Mouse (Mus musculus) forebrain, embryonic 15.5 days (tissue): ENCODE measurements around the gene Jmjd1c. TPM values are rescaled to one million over a fixed set of nuclear protein-coding genes. Genes with fewer than 3 reads are reported as not detected.

Source experiments
- ATAC-seq: fragments of 200-750 bp; cut with Nextera tagmentation; replicated peaks from 2 replicates; pipeline ENCODE4 v1.8.0; 2017; ENCODE audit warnings: mild to moderate bottlenecking, moderate TSS enrichment, moderate library complexity
- H3K27ac ChIP-seq: fragments of 300-500 bp; sonication (generic); replicated peaks from 2 replicates; pipeline ENCODE4 v1.5.1; 2015; ENCODE audit warnings: mild to moderate bottlenecking, inconsistent platforms
- H3K27me3 ChIP-seq: fragments of 300-500 bp; sonication (generic); 2 replicates; pipeline ENCODE4 v1.6.1; 2015; ENCODE audit warnings: inconsistent platforms
- H3K36me3 ChIP-seq: fragments of 300-500 bp; sonication (generic); 2 replicates; pipeline ENCODE4 v1.6.1; 2015; ENCODE audit warnings: mild to moderate bottlenecking, inconsistent platforms
- H3K4me1 ChIP-seq: fragments of 300-500 bp; sonication (generic); 2 replicates; pipeline ENCODE4 v1.6.1; 2015; ENCODE audit warnings: inconsistent platforms
- H3K4me2 ChIP-seq: fragments of 300-500 bp; sonication (generic); replicated peaks from 2 replicates; pipeline ENCODE4 v1.6.1; 2015; ENCODE audit warnings: mild to moderate bottlenecking, inconsistent platforms
- H3K4me3 ChIP-seq: fragments of 300-500 bp; sonication (generic); 2 replicates; pipeline ENCODE4 v1.5.1; 2015; ENCODE audit warnings: mild to moderate bottlenecking, inconsistent platforms
- H3K9ac ChIP-seq: fragments of 300-500 bp; sonication (generic); replicated peaks from 2 replicates; pipeline ENCODE4 v1.6.1; 2015; ENCODE audit warnings: mild to moderate bottlenecking, inconsistent platforms
- H3K9me3 ChIP-seq: fragments of 300-500 bp; sonication (generic); 2 replicates; pipeline ENCODE4 v1.6.1; 2016; ENCODE audit warnings: inconsistent platforms
- WGBS: fragments of 180-500 bp; shearing (Covaris S2); methylation state at CpG from one replicate; pipeline ENCODE4 v1.1.7; 2015; ENCODE audit warnings: mixed read lengths; 5-methylcytosine and 5-hydroxymethylcytosine counted together
- polyA plus RNA-seq: library from polyadenylated mRNA; unstranded; fragments of >200 nt; fragmentation: Nextera tagmentation; extraction: Ambion mirVana; gene quantifications from 2 replicates; pipeline ENCODE4 v1.2.1, GENCODE M21; 2015

The Jmjd1c gene
- polyA plus RNA-seq, 1 experiment from 2014 or later = 64.1 TPM

- Histone ChIP-seq H3K9ac (peak within 1 kb of the TSS; percentile 96), H3K4me3 (peak within 1 kb of the TSS; percentile 99), H3K27ac (peak within 1 kb of the TSS; percentile 100), H3K27me3 (no peaks in the 10 kb centered on the region), H3K4me1 (peaks cover 47% of the 10 kb centered on the region), H3K36me3 (no peaks in the 10 kb centered on the region), H3K4me2 (peak within 1 kb of the TSS; percentile 72), H3K9me3 (no peaks in the 10 kb centered on the region)
- peak; percentile 83 for ATAC-seq
- WGBS = under 1% methylated on average over 85 of the region's 97 CpGs
Observed at GRCm38 (mm10) chr10:67096621-67097436, 904 bp downstream of the Jmjd1c start, which contains the start of gene Reep3. TSS of gene Reep3 (minus strand) at chr10:67096945.

DNA sequence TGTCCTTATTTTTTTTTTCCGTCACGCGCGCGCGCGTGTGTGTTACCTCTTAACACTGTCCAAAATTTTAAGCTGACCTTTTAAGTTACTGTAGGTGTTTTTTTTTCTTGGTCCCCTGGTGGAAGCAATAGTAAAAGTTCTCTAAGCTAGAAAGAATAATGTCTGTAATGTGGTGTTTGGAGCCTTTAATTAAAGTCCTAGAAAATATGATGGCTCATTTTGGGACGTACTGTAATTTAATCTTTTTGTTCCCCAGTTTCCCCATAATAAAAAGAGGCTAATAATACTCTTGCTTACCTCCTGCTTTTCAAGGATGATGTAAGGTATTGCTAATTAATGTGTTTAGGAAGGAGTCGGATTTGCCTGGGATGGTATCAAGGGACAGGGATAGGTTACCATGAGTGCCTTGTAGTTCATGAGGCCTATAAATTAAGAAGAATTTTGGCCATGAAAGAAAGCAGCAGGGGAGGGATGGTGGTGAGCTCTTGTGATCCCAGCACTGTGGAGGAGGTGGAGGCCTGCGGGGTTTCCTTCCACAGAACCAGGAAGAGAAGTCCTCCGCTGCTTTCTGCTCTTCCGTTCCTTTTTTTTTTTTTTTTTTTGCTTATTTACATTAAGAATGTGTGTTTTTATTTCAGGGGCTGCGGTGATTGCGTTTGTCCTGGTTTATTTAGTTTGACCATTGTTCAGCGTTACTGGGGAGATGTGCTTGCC, 1.7 kb downstream of the Jmjd1c start:
- H3K27me3 ChIP-seq = no peaks in the 10 kb centered on the region
- H3K27ac ChIP-seq = peak overlapping the region; percentile 100
- peak overlapping the region; percentile 72 for H3K4me2 ChIP-seq
- H3K9me3 ChIP-seq = no peaks in the 10 kb centered on the region
- no peak for ATAC-seq
- WGBS = 1% methylated on average over 15 of the region's 15 CpGs
- no peaks in the 10 kb centered on the region for H3K36me3 ChIP-seq
- peak overlapping the region; percentile 96 for H3K9ac ChIP-seq
- peak overlapping the region; percentile 99 for H3K4me3 ChIP-seq
- peaks cover 48% of the 10 kb centered on the region for H3K4me1 ChIP-seq

DNA sequence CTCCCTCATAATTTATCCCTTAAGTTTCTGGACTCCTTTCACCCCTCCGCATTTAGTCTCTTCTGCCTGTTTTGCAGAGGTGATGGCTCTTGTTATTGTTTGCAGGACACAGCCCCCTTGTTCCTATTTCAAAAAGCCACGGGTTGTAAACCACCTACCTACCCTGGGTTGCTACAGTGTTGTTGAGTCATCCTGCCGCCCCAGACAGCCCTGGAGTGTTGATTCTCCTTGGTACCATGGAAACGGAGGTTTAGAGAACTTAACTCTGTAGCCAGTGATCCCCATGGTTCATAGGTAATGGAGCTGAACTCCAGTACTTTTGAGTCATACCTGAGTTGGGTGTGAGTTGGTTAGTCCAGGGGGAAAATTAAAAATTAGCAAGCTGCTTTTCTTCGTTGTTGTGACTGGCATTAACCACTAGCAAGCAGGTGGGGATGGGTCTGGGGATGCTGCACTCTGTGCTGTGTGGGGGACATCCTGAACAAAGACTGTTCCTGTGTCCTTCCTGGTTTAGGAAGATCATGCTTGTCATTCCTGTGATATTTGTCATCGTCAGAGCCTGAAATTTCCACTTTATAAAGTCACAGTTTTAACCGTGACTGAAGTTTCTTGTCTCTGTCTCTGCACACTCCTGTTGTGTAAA, 2.6 kb downstream of the Jmjd1c start:
- peaks cover 55% of the 10 kb centered on the region for H3K4me1 ChIP-seq
- 16% methylated on average over 7 of the region's 7 CpGs for WGBS
- ATAC-seq = no peak
- no peaks in the 10 kb centered on the region for H3K36me3 ChIP-seq
- H3K9ac ChIP-seq = peak overlapping the region; percentile 96
- no peaks in the 10 kb centered on the region for H3K27me3 ChIP-seq
- H3K27ac ChIP-seq = no peak overlapping the region
- peak overlapping the region; percentile 72 for H3K4me2 ChIP-seq
- H3K4me3 ChIP-seq = peak overlapping the region; percentile 99
- H3K9me3 ChIP-seq = no peaks in the 10 kb centered on the region

DNA sequence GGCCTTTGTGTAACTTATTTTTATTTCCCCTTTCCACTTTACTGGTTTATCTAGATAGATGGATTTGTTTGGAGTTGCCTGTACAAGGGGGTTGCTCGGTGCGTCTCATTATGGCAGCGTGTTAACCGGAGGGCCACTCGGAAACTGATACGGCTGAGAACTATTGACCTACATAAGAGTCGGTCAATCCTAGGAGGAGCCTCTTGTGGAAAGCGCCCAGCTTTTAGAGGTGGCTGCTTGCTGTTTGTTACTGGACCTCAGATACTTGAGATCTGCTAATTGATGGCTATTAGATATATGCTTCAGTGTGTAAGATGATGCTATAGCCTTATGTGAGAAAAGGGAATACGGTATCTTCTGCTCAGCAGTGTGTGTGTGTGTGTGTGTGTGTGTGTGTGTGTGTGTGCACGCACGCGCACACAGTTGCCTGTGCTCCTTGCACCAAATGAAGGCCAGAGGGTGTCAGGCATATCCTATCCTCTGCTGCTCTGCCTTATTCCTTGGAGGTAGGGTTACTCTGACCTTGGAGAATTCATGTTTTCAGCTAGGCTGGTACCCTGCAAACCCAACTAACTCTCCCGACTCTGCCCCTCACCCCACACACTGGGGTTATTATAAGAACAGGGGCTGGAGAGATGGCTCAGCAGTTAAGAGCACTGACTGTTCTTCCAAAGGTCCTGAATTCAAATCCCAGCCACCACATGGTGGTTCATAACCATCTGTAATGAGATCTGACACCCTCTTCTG, 3.4 kb downstream of the Jmjd1c start:
- Histone ChIP-seq H3K27ac (no peak overlapping the region), H3K9me3 (no peaks in the 10 kb centered on the region), H3K36me3 (no peaks in the 10 kb centered on the region), H3K9ac (0 out of 2 replicates have a peak overlapping the region, but pooled peaks have one; percentile 96), H3K27me3 (no peaks in the 10 kb centered on the region), H3K4me2 (peak overlapping the region; percentile 72), H3K4me3 (peak overlapping the region; percentile 99; the same call in 1 of the 2 replicates), H3K4me1 (peaks cover 63% of the 10 kb centered on the region)
- no peak for ATAC-seq
- WGBS = 60% methylated on average over 13 of the region's 13 CpGs

GRCm38 (mm10) chr10:67100011-67100661, 4.2 kb downstream of the Jmjd1c start:
- Histone ChIP-seq H3K27ac (no peak overlapping the region), H3K27me3 (no peaks in the 10 kb centered on the region), H3K4me1 (peaks cover 65% of the 10 kb centered on the region), H3K36me3 (no peaks in the 10 kb centered on the region), H3K4me3 (no peak overlapping the region), H3K9ac (no peak overlapping the region), H3K9me3 (no peaks in the 10 kb centered on the region), H3K4me2 (no peak overlapping the region)
- 30% methylated on average over 7 of the region's 7 CpGs for WGBS
- ATAC-seq = no peak

DNA sequence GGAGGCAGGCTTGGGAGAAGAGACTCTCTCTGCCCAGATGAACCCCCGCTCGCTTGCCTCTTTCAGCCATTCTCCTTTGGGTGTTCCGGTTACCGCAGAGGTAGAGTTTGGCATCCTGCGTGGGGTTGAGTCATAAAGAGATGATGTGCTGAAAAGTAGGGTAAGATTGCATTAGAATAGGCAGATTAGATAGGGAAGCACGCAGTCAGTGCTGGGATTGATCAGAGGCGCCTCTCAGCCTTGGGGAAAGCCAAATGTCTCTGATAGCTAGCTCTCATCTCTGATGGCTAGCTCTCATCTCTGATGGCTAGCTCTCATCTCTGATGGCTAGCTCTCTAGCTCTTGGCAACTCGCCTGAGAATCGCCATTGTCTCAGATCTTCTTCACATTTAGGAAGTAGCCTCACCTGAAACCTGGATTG, 4.9 kb downstream of the Jmjd1c start:
- WGBS = 66% methylated on average over 9 of the region's 9 CpGs
- no peak overlapping the region for H3K27ac ChIP-seq

DNA sequence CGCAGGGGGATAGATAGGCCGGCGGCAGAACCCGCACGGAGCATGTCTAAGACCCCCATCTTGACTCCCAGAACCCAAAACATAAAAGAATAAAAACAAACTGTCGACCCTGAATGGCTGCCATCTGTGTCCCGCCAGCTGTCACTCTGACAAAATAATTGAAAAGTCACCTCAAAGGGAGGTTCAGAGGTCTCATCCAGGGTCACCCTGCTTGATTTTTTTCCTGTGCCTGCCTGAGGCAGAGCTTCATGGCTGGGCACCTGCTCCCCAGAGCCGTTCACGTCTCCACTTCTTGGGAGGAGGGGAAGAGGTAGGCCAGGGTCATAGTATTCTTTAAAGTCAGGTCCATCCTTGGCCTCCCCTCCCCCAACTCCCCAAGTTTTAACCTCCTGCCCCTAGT, 8.6 kb downstream of the Jmjd1c start:
- Histone ChIP-seq H3K4me2 (no peak overlapping the region), H3K27ac (no peak overlapping the region; the same call in 1 of the 2 replicates), H3K4me1 (peaks cover 72% of the 10 kb centered on the region), H3K4me3 (no peak overlapping the region), H3K36me3 (no peaks in the 10 kb centered on the region), H3K9me3 (no peaks in the 10 kb centered on the region), H3K27me3 (no peaks in the 10 kb centered on the region), H3K9ac (no peak overlapping the region)
- 34% methylated on average over 9 of the region's 9 CpGs for WGBS
- ATAC-seq = no peak

More for the DNA sequence above, 4.9 kb downstream of the Jmjd1c start:
- no peak overlapping the region for H3K4me3 ChIP-seq
- H3K9me3 ChIP-seq = no peaks in the 10 kb centered on the region
- no peaks in the 10 kb centered on the region for H3K27me3 ChIP-seq
- no peaks in the 10 kb centered on the region for H3K36me3 ChIP-seq
- H3K9ac ChIP-seq = no peak overlapping the region
- H3K4me1 ChIP-seq = peaks cover 66% of the 10 kb centered on the region
- no peak for ATAC-seq
- no peak overlapping the region for H3K4me2 ChIP-seq

- 53% methylated on average over 19 of the region's 19 CpGs for WGBS
- H3K9me3 ChIP-seq = no peaks in the 10 kb centered on the region
- no peak overlapping the region for H3K27ac ChIP-seq
- no peaks in the 10 kb centered on the region for H3K36me3 ChIP-seq
- 0 out of 2 replicates have a peak, but pooled peaks have one; percentile 17 for ATAC-seq
- H3K4me3 ChIP-seq = no peak overlapping the region
- H3K27me3 ChIP-seq = no peaks in the 10 kb centered on the region
- no peak overlapping the region for H3K4me2 ChIP-seq
- no peak overlapping the region for H3K9ac ChIP-seq
- peaks cover 62% of the 10 kb centered on the region for H3K4me1 ChIP-seq
Observed at GRCm38 (mm10) chr10:67105331-67106217, 9.6 kb downstream of the Jmjd1c start.

- no peak for ATAC-seq
- Histone ChIP-seq H3K4me3 (no peak overlapping the region), H3K9ac (no peak overlapping the region), H3K4me1 (peaks cover 62% of the 10 kb centered on the region), H3K4me2 (no peak overlapping the region), H3K27me3 (no peaks in the 10 kb centered on the region), H3K36me3 (no peaks in the 10 kb centered on the region), H3K9me3 (no peaks in the 10 kb centered on the region), H3K27ac (no peak overlapping the region)
- 51% methylated on average over 6 of the region's 6 CpGs for WGBS
Observed at GRCm38 (mm10) chr10:67106400-67106799, 10.5 kb downstream of the Jmjd1c start.

- 54% methylated on average over 9 of the region's 9 CpGs for WGBS
Observed at GRCm38 (mm10) chr10:67107017-67107761, 11.3 kb downstream of the Jmjd1c start.

More at GRCm38 (mm10) chr10:67107017-67107761, 11.3 kb downstream of the Jmjd1c start:
- Histone ChIP-seq H3K4me1 (peaks cover 65% of the 10 kb centered on the region), H3K4me2 (no peak overlapping the region), H3K36me3 (no peaks in the 10 kb centered on the region), H3K27ac (no peak overlapping the region), H3K9ac (no peak overlapping the region), H3K27me3 (no peaks in the 10 kb centered on the region), H3K9me3 (no peaks in the 10 kb centered on the region), H3K4me3 (no peak overlapping the region)
- ATAC-seq = no peak
